Mouse (Mus musculus) lung, postnatal 25 days (tissue): ENCODE data around the gene Ssbp2.

Experiments
- DNase-seq: peaks from one replicate; pipeline ENCODE4 v3.0.0; 2022; ENCODE audit warnings: low spot score

Ssbp2 gene

GRCm38 (mm10) chr13:91459896-91460620 lies at the start of gene Ssbp2:
Gene Ssbp2 (plus strand): TSS chr13:91460283.
- no peak for DNase-seq

DNA sequence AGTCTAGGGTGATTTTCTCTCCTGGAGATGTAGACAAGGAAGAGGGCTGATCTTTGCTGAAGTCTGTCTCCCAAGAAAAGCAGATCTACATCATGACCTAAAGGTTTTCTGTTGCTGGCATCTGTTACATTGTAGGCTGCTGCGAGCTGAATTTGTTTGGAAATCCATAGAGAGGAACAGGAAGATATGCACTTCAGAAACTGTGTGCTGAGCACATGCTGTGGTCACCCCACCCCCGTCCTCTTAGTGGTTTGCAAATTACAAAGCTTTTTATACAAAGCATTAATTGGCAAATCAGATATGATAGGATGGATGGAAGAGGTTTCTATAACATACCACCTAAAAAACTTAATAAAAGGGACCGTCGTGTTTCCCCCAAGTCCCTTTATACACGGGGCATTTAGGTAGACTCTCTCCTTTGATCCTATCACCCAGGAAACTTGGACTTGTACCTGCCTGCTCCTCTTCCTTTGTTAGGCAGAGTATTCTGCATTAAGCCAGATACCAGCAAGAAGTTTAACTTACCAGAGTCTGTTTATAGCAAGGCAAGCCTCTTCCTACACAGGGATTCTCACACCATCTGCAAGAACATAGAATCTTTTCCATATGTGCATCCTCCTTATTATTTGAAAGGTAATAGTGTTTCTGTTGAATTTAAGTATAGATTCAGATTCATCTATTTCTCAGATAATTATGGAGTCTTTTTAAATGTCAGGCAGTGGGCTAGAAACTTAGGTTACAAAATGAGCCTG lies 46.2 kb upstream of the Ssbp2 start:
- no peak for DNase-seq

DNA sequence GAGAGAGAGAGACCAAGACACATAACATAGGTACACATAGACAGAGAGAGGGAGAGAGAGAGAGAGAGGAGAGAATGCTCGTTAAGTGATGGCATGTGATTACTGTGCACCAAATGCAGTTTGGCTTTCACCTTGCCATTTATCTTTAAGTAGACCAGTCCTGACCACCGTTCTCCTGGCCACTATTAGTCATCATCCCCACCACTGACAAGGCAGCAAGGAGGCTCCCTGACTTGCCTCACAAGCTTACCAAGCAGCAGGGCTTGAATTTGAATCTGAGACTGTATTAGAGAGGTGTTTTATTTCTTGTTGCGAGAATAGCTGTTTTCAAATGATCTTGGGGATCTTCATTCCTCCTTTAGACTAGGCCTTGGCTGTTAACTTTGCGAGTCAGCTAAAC lies 44.2 kb upstream of the Ssbp2 start:
- DNase-seq, result no peak

DNA sequence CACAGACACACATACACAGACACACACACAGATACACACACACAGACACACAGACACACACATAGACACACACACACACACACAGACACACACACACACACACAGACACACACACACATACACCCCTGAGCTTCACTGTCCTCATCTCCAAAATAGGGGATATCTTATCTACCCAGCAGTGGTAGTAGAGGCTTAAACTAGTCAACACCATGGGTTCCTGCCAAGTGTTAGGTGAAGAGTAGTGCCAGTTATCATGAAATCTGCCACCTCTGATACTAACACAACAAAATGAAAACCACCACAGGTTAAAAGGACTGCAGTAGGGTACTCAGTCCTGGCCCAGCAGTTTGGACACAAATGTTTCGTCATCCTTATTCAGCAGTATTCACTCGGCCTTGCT lies 43.4 kb upstream of the Ssbp2 start:
- no peak for DNase-seq

- peak; percentile 61 for DNase-seq
Observed at GRCm38 (mm10) chr13:91421387-91421949, 38.6 kb upstream of the Ssbp2 start.

- no peak for DNase-seq
Observed at GRCm38 (mm10) chr13:91430867-91431266, 29.2 kb upstream of the Ssbp2 start.

DNA sequence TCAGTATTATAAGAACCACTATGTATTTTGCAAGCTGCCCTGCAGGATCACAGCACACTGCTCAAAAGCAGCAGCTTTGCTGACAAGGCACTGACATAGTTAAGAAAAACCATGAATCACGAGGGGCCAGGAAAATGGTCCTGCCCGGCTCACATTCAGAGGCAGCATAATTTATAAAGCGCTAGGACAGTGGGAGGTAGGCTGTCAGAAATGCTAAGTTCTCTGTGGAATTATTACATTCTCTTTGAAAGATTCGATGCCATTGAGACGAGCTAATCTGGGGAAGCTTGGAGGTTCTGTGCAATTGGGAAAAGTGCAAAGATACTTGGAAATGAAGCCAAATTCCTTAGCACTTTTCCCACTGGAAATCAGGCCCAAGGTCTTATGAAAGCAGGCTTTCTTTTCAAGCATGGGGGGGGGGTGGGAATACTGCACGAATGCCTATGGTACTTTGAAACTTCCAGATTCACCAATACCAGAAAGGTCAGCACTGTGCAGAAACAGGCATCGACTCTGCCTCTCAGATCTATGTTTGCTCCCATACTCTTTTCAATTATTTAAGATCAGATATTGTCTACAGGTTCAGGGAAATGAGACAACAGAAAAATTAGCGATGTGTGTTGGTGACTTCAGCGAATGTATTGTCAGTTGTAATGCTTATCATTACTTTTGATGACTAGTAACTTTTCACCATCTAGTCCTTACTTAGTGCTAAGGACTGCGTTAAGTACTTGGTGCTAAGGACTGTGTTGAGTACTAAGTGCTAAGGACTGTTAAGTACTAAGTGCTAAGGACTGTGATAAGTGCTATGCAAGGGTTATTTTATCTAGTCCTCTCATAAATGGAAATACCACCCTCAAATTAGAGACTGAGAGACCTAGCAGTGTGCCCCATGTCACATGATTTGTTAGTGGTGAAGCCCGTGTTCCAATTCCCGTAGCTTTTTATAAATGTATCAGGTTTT lies 28.4 kb upstream of the Ssbp2 start:
- no peak for DNase-seq

DNA sequence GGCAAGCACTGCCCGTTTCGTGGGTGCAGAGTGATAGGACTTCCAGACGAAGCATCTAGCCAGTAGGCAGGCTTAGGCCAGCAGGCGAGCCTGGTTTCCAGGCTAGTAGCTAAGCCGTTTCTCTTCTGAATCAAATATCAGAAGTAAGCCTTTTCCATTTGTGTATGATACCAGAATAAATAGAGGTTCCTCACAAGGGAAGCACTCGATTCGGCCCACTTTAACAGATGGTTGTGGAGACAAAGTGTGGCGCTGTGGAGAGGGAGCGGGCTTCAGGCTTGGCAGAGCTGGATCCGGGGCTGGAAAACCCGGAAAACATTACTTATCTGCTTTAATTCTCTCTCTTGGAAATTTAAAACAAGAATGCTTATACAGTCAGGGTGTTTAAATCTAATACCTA lies 27.1 kb upstream of the Ssbp2 start:
- DNase-seq, result no peak

DNA sequence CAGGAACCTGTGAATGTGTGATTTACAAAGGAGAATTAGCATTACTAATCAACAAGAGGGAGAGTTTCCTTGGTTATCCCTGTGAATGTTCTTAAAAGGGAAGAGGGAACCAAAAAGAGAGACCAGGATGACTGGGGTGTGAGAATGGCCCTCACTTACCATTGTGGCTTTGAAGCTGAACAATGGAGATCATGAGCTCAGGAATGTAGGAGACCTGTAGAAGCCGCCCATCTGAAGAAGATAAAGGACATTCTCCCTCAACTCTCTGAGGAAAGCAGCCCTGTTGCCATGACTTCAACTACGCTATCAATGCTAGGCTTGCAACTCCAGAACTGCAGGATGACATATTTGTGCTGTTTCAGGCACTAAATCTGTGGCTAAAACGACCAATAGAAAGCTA lies 22.2 kb upstream of the Ssbp2 start:
- DNase-seq, result no peak

- no peak for DNase-seq
Observed at GRCm38 (mm10) chr13:91441476-91441875, 18.6 kb upstream of the Ssbp2 start.

GRCm38 (mm10) chr13:91446728-91447127 lies 13.4 kb upstream of the Ssbp2 start:
- DNase-seq, result no peak

DNA sequence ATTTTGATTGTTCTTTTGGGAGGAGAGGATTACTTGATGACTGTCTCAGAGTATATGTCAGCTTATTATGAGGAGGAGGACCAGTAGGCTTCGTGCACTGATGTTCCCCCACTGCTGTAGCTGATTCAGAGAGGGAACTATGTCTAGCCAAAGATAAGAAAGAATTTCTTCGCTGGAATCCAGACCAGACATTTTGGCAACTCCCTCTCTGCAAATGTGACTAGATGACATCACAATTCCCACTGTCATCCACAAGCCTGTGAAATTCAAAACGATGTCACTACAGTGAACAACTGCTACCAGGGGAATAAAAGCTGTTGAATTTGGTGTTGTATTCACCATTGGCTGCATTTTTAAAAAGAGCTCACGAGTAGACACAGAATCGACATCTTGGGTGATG lies 11.1 kb upstream of the Ssbp2 start:
- DNase-seq, result no peak

- DNase-seq, result no peak
Observed at GRCm38 (mm10) chr13:91451405-91452166, 8.5 kb upstream of the Ssbp2 start.

DNA sequence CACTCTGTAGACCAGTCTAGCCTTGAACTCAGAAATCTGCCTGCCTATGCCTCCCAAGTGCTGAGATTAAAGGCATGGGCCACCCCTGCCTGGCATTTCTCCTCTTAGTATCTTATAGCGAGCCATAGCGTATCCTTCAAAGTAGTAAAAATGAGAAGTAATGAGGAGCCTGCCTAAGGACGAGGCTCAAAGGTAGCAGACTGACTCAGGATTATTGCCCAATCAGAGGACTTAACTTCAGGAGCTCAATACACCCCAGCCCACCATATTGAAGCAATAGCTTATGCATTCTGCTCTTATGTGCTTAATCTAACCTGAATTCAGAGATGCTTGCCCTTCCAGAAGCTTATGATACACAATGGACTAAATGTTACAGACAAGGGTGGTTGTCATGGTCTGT lies 7.8 kb upstream of the Ssbp2 start:
- no peak for DNase-seq

GRCm38 (mm10) chr13:91453236-91453635 lies 6.8 kb upstream of the Ssbp2 start:
- DNase-seq, result no peak

- no peak for DNase-seq
Observed at GRCm38 (mm10) chr13:91456041-91456440, 4.0 kb upstream of the Ssbp2 start.

DNA sequence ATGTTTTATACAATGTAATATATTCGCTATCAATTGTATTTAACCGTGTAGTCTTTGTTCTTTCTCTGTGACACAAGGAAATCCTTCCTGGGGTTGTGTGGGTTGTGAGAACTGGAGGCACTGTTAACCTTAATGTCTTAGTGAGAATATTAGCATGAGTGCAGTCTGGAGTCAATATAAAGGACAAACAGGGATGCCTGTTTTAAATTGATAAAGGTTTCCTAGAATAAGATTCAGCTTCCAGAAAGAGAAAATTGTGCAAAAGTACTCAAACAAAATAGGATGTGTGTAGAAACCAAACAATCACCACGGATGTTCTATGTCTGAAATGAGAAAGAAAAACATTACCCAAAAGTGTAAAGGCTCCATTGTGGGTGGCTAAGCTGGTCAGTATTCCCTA lies 3.3 kb upstream of the Ssbp2 start:
- no peak for DNase-seq

DNA sequence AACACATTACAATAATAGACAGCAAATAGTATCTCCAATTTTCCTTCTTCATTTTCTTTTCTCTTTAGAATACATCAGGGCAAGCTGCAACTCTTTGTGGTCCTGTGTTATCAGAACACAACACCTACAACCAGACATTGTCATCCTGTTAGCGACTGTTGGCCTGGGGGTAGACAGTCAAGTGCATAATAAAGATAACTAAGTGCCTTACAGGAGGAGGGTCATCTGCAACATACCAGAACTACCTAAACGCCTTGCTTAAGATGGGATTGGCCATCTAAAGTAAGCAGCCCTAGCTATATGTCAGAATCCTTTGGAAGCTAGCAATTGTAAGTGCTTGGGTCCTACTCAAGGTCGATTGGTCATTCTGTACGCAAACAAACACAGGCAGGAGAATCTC lies 2.1 kb upstream of the Ssbp2 start:
- no peak for DNase-seq

DNA sequence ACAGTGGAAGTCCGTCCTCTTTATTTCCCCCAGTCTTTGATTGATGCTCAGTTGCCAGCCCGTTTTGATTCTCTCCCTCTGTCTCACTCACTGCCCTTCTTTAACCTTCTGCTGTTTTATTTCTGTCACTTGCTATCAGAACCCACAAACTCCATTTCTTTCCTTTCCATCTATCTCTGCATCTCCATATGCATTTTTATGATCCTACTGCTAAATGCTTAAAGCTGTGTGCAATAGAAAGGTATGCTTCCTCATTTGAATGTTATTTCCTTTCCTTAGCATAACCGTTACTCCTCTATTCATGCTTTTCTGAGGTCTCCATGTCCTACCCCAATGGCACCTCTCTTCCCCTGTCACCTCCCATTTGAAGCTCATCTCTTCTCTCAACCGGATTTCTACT lies 594 bp upstream of the Ssbp2 start:
- DNase-seq, result no peak

- peak; percentile 97 for DNase-seq
Observed at GRCm38 (mm10) chr13:91460621-91461284, 670 bp downstream of the Ssbp2 start.

- DNase-seq, result peak; percentile 6
Observed at GRCm38 (mm10) chr13:91461299-91461698, 1.2 kb downstream of the Ssbp2 start.
